Mouse (Mus musculus) brain, embryonic 14.5 days (tissue): ENCODE data around the gene Ldb1.

Source experiments
- CTCF ChIP-seq: fragments of 200-500 bp; IDR thresholded peaks from 2 replicates; pipeline ENCODE4 v1.5.1; 2012; ENCODE audit warnings: inconsistent platforms, mild to moderate bottlenecking, moderate library complexity, borderline replicate concordance; ENCODE audit not compliant: insufficient read depth, insufficient read length; ENCODE audit errors: extremely low read depth
- POLR2A ChIP-seq: fragments of 200-500 bp; IDR thresholded peaks from 2 replicates; pipeline ENCODE4 v1.6.1; 2012; ENCODE audit warnings: mild to moderate bottlenecking, inconsistent platforms, borderline replicate concordance; ENCODE audit not compliant: poor library complexity, insufficient read depth, insufficient read length, severe bottlenecking; ENCODE audit errors: extremely low read depth

GRCm38 (mm10) chr19:46046621-46047025 lies 1.6 kb upstream of the Ldb1 start:
- TF ChIP-seq POLR2A (no peak), CTCF (no peak)
